Mouse (Mus musculus): ENCODE data around the gene Acss1. TPM values are rescaled to one million over a fixed set of nuclear protein-coding genes. Genes with fewer than 3 reads are reported as not detected.

The Acss1 gene
- polyA plus RNA-seq, 1 experiment from 2014 or later, result 22.2 TPM

- Histone ChIP-seq H3K9ac (ENCODE audit: low read depth, low read length) (no peak overlapping the region), H3K9me3 (replicated peaks; ENCODE audit: low read length) (no peaks in the 10 kb centered on the region), H3K27ac (no peak overlapping the region), H3K27me3 (ENCODE audit: insufficient read depth, low read length) (no peaks in the 10 kb centered on the region), H3K4me1 (replicated peaks; ENCODE audit: insufficient read depth, low read length) (peaks cover 3% of the 10 kb centered on the region; the same call in 1 of the 2 replicates), H3K36me3 (ENCODE audit: insufficient read depth, low read length) (no peaks in the 10 kb centered on the region), H3K4me2 (ENCODE audit: low read length) (no peak overlapping the region), H3K4me3 (replicated peaks; ENCODE audit: low read depth, low read length) (no peak overlapping the region)
- no peak for TF ChIP-seq CTCF (IDR thresholded peaks at IDR 0.05; ENCODE audit: low read depth)
- no peak for ATAC-seq (replicated peaks; ENCODE audit: low FRiP score, low read depth)
- 67% methylated on average over 14 of the region's 14 CpGs for WGBS
- no peak for DNase-seq (ENCODE audit: low spot score)
Observed at GRCm38 (mm10) chr2:150647681-150648299, 20.5 kb downstream of the Acss1 start.

- H3K27ac ChIP-seq, result no peak overlapping the region
Observed at GRCm38 (mm10) chr2:150646411-150647121, 21.7 kb downstream of the Acss1 start.

GRCm38 (mm10) chr2:150645225-150645624 is 23.1 kb downstream of the Acss1 start:
- 68% methylated on average over 4 of the region's 4 CpGs for WGBS
- no peak overlapping the region for H3K4me2 ChIP-seq (ENCODE audit: low read length)
- no peak for ATAC-seq (replicated peaks; ENCODE audit: low FRiP score, low read depth)
- no peaks in the 10 kb centered on the region for H3K4me1 ChIP-seq (replicated peaks; ENCODE audit: insufficient read depth, low read length)
- no peak overlapping the region for H3K4me3 ChIP-seq (replicated peaks; ENCODE audit: low read depth, low read length)
- H3K9me3 ChIP-seq (replicated peaks; ENCODE audit: low read length), result no peaks in the 10 kb centered on the region
- H3K36me3 ChIP-seq (ENCODE audit: insufficient read depth, low read length), result no peaks in the 10 kb centered on the region
- H3K9ac ChIP-seq (ENCODE audit: low read depth, low read length), result no peak overlapping the region
- TF ChIP-seq CTCF (IDR thresholded peaks at IDR 0.05; ENCODE audit: low read depth), result no peak
- H3K27ac ChIP-seq, result no peak overlapping the region
- DNase-seq (ENCODE audit: low spot score), result no peak
- no peaks in the 10 kb centered on the region for H3K27me3 ChIP-seq (ENCODE audit: insufficient read depth, low read length)

More at GRCm38 (mm10) chr2:150646411-150647121, 21.7 kb downstream of the Acss1 start:
- peaks cover 3% of the 10 kb centered on the region; the same call in 1 of the 2 replicates for H3K4me1 ChIP-seq (replicated peaks; ENCODE audit: insufficient read depth, low read length)
- H3K9ac ChIP-seq (ENCODE audit: low read depth, low read length), result no peak overlapping the region
- DNase-seq (ENCODE audit: low spot score) (no peak), ATAC-seq (replicated peaks; ENCODE audit: low FRiP score, low read depth) (no peak)
- H3K9me3 ChIP-seq (replicated peaks; ENCODE audit: low read length), result no peaks in the 10 kb centered on the region
- no peak overlapping the region for H3K4me3 ChIP-seq (replicated peaks; ENCODE audit: low read depth, low read length)
- 78% methylated on average over 8 of the region's 8 CpGs for WGBS
- TF ChIP-seq CTCF (IDR thresholded peaks at IDR 0.05; ENCODE audit: low read depth), result no peak
- no peaks in the 10 kb centered on the region for H3K27me3 ChIP-seq (ENCODE audit: insufficient read depth, low read length)
- H3K36me3 ChIP-seq (ENCODE audit: insufficient read depth, low read length), result no peaks in the 10 kb centered on the region
- no peak overlapping the region for H3K4me2 ChIP-seq (ENCODE audit: low read length)

GRCm38 (mm10) chr2:150643726-150644415 is 24.4 kb downstream of the Acss1 start:
- ATAC-seq (replicated peaks; ENCODE audit: low FRiP score, low read depth), result no peak; the same call in 1 of the 2 replicates
- Histone ChIP-seq H3K9ac (ENCODE audit: low read depth, low read length) (no peak overlapping the region), H3K36me3 (ENCODE audit: insufficient read depth, low read length) (no peaks in the 10 kb centered on the region), H3K27me3 (ENCODE audit: insufficient read depth, low read length) (no peaks in the 10 kb centered on the region), H3K4me3 (replicated peaks; ENCODE audit: low read depth, low read length) (no peak overlapping the region), H3K27ac (no peak overlapping the region), H3K9me3 (replicated peaks; ENCODE audit: low read length) (no peaks in the 10 kb centered on the region), H3K4me1 (replicated peaks; ENCODE audit: insufficient read depth, low read length) (no peaks in the 10 kb centered on the region), H3K4me2 (ENCODE audit: low read length) (no peak overlapping the region)
- TF ChIP-seq CTCF (IDR thresholded peaks at IDR 0.05; ENCODE audit: low read depth), result no peak
- 81% methylated on average over 8 of the region's 8 CpGs for whole genome bisulfite sequencing
- no peak for DNase-seq (ENCODE audit: low spot score)

- DNase-seq (ENCODE audit: low spot score), result no peak
- Histone ChIP-seq H3K9ac (ENCODE audit: low read depth, low read length) (no peak overlapping the region), H3K4me2 (ENCODE audit: low read length) (no peak overlapping the region), H3K4me1 (replicated peaks; ENCODE audit: insufficient read depth, low read length) (no peaks in the 10 kb centered on the region), H3K9me3 (replicated peaks; ENCODE audit: low read length) (no peaks in the 10 kb centered on the region), H3K36me3 (ENCODE audit: insufficient read depth, low read length) (no peaks in the 10 kb centered on the region), H3K27me3 (ENCODE audit: insufficient read depth, low read length) (no peaks in the 10 kb centered on the region), H3K4me3 (replicated peaks; ENCODE audit: low read depth, low read length) (no peak overlapping the region), H3K27ac (no peak overlapping the region)
- 97% methylated on average over 1 of the region's 1 CpGs for WGBS
- ATAC-seq (replicated peaks; ENCODE audit: low FRiP score, low read depth), result no peak
- no peak for TF ChIP-seq CTCF (IDR thresholded peaks at IDR 0.05; ENCODE audit: low read depth)
Observed at GRCm38 (mm10) chr2:150643166-150643565, 25.1 kb downstream of the Acss1 start.

- no peak overlapping the region for H3K27ac ChIP-seq
- no peaks in the 10 kb centered on the region for H3K9me3 ChIP-seq (replicated peaks; ENCODE audit: low read length)
- no peak for ATAC-seq (replicated peaks; ENCODE audit: low FRiP score, low read depth)
- H3K36me3 ChIP-seq (ENCODE audit: insufficient read depth, low read length), result no peaks in the 10 kb centered on the region
- H3K27me3 ChIP-seq (ENCODE audit: insufficient read depth, low read length), result no peaks in the 10 kb centered on the region
- DNase-seq (ENCODE audit: low spot score), result no peak
- no peaks in the 10 kb centered on the region for H3K4me1 ChIP-seq (replicated peaks; ENCODE audit: insufficient read depth, low read length)
- TF ChIP-seq CTCF (IDR thresholded peaks at IDR 0.05; ENCODE audit: low read depth), result no peak
- no peak overlapping the region for H3K4me2 ChIP-seq (ENCODE audit: low read length)
- WGBS, result 55% methylated on average over 2 of the region's 2 CpGs
- no peak overlapping the region for H3K4me3 ChIP-seq (replicated peaks; ENCODE audit: low read depth, low read length)
- no peak overlapping the region for H3K9ac ChIP-seq (ENCODE audit: low read depth, low read length)
Observed at GRCm38 (mm10) chr2:150638370-150638733, 29.9 kb downstream of the Acss1 start.
